Mouse (Mus musculus) limb, embryonic 15.5 days (tissue): Measurements from ENCODE around the gene Zfp704. TPM values are rescaled to one million over a fixed set of nuclear protein-coding genes. Genes with fewer than 3 reads are reported as not detected.

Source experiments
- ATAC-seq: fragments of 200-750 bp; cut with Nextera tagmentation; 2 replicates; pipeline ENCODE4 v1.8.0; 2017; ENCODE audit warnings: low read depth, moderate TSS enrichment; ENCODE audit not compliant: insufficient number of reproducible peaks, low FRiP score, low TSS enrichment
- H3K27ac ChIP-seq: fragments of 300-500 bp; sonication (generic); 2 replicates; pipeline ENCODE4 v1.5.1; 2015; ENCODE audit warnings: moderate library complexity, mild to moderate bottlenecking, inconsistent platforms
- H3K27me3 ChIP-seq: fragments of 300-500 bp; sonication (generic); 2 replicates; pipeline ENCODE4 v1.6.1; 2015; ENCODE audit warnings: inconsistent platforms
- H3K36me3 ChIP-seq: fragments of 300-500 bp; sonication (generic); 2 replicates; pipeline ENCODE4 v1.6.1; 2015; ENCODE audit warnings: inconsistent platforms
- H3K4me1 ChIP-seq: fragments of 300-500 bp; sonication (generic); 2 replicates; pipeline ENCODE4 v1.6.1; 2015; ENCODE audit warnings: inconsistent platforms
- H3K4me2 ChIP-seq: fragments of 300-500 bp; sonication (generic); 2 replicates; pipeline ENCODE4 v1.6.1; 2015; ENCODE audit warnings: mild to moderate bottlenecking, inconsistent platforms
- H3K4me3 ChIP-seq: fragments of 300-500 bp; sonication (generic); 2 replicates; pipeline ENCODE4 v1.5.1; 2015; ENCODE audit warnings: mild to moderate bottlenecking, inconsistent platforms
- H3K9ac ChIP-seq: fragments of 300-500 bp; sonication (generic); 2 replicates; pipeline ENCODE4 v1.6.1; 2015; ENCODE audit warnings: inconsistent platforms
- H3K9me3 ChIP-seq: fragments of 300-500 bp; sonication (generic); 2 replicates; pipeline ENCODE4 v1.6.1; 2016; ENCODE audit warnings: inconsistent platforms
- WGBS: fragments of 180-500 bp; shearing (Covaris S2); methylation state at CpG from one replicate; pipeline ENCODE4 v1.1.7; 2015; 5-methylcytosine and 5-hydroxymethylcytosine counted together
- polyA plus RNA-seq: library from polyadenylated mRNA; unstranded; fragments of >200 nt; fragmentation: Nextera tagmentation; extraction: Ambion mirVana; gene quantifications from 2 replicates; pipeline ENCODE4 v1.2.1, GENCODE M21; 2015

Zfp704 gene
- polyA plus RNA-seq, 1 experiment from 2014 or later, result 9.4 TPM

GRCm38 (mm10) chr3:9402345-9402744 is 207.5 kb downstream of the Zfp704 start:
- H3K4me2 ChIP-seq, result no peak overlapping the region
- no peaks in the 10 kb centered on the region for H3K27me3 ChIP-seq
- H3K9me3 ChIP-seq, result no peaks in the 10 kb centered on the region
- 50% methylated on average over 5 of the region's 5 CpGs for WGBS
- peak overlapping the region; percentile 80 for H3K27ac ChIP-seq
- no peak overlapping the region for H3K4me3 ChIP-seq
- H3K4me1 ChIP-seq, result peaks cover 57% of the 10 kb centered on the region
- no peak overlapping the region for H3K9ac ChIP-seq
- ATAC-seq, result no peak
- no peaks in the 10 kb centered on the region for H3K36me3 ChIP-seq

- Histone ChIP-seq H3K9me3 (no peaks in the 10 kb centered on the region), H3K27ac (peak overlapping the region; percentile 80), H3K27me3 (no peaks in the 10 kb centered on the region), H3K36me3 (no peaks in the 10 kb centered on the region), H3K4me3 (no peak overlapping the region), H3K4me2 (no peak overlapping the region), H3K4me1 (peaks cover 51% of the 10 kb centered on the region), H3K9ac (no peak overlapping the region)
- no peak for ATAC-seq
- WGBS, result 66% methylated on average over 6 of the region's 6 CpGs
These were observed 208.2 kb downstream of the Zfp704 start for GRCm38 (mm10) chr3:9401685-9402084.

- 46% methylated on average over 3 of the region's 3 CpGs for WGBS
- H3K36me3 ChIP-seq, result no peaks in the 10 kb centered on the region
- no peak overlapping the region for H3K4me3 ChIP-seq
- no peak overlapping the region for H3K27ac ChIP-seq
- no peaks in the 10 kb centered on the region for H3K9me3 ChIP-seq
- no peak overlapping the region for H3K4me2 ChIP-seq
- H3K4me1 ChIP-seq, result peaks cover 46% of the 10 kb centered on the region
- H3K27me3 ChIP-seq, result no peaks in the 10 kb centered on the region
- ATAC-seq, result no peak
- no peak overlapping the region for H3K9ac ChIP-seq
These were observed 209.0 kb downstream of the Zfp704 start for GRCm38 (mm10) chr3:9400886-9401221.

- Histone ChIP-seq H3K27me3 (no peaks in the 10 kb centered on the region), H3K4me3 (no peak overlapping the region), H3K4me1 (peaks cover 41% of the 10 kb centered on the region), H3K27ac (no peak overlapping the region), H3K4me2 (no peak overlapping the region), H3K9me3 (no peaks in the 10 kb centered on the region), H3K9ac (no peak overlapping the region), H3K36me3 (no peaks in the 10 kb centered on the region)
- WGBS, result 23% methylated on average over 3 of the region's 3 CpGs
- no peak for ATAC-seq
These were observed 209.5 kb downstream of the Zfp704 start for GRCm38 (mm10) chr3:9400201-9400885.

- H3K27ac ChIP-seq, result no peak overlapping the region
- WGBS, result 73% methylated on average over 5 of the region's 5 CpGs
These were observed 211.6 kb downstream of the Zfp704 start for GRCm38 (mm10) chr3:9398271-9398670.

More at GRCm38 (mm10) chr3:9398271-9398670, 211.6 kb downstream of the Zfp704 start:
- Histone ChIP-seq H3K4me1 (peaks cover 26% of the 10 kb centered on the region), H3K27me3 (no peaks in the 10 kb centered on the region), H3K36me3 (no peaks in the 10 kb centered on the region), H3K4me2 (no peak overlapping the region), H3K9me3 (no peaks in the 10 kb centered on the region), H3K4me3 (no peak overlapping the region), H3K9ac (no peak overlapping the region)
- no peak for ATAC-seq
